Mouse (Mus musculus): ENCODE measurements around the gene Stxbp1.

The Stxbp1 gene

DNA sequence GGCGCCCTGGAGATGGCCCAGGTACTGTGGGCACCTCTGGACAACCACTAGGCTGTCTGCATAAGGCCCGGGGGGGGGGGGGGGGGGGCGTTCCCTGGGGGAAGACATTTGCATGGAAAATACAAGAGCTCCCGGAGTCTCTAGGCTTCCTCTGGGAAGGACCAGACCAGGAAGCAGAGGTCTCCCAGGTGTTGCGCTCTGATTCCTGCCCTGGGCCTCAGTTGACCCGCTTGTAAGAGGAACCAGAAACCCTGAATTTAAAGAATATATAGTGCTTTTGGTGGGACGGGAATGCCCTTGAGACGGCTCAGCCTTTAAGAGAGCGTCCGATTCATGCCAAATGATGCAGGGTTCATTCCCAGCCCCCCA, 95.4 kb downstream of the Stxbp1 start:
- DNase-seq, result no peak

DNA sequence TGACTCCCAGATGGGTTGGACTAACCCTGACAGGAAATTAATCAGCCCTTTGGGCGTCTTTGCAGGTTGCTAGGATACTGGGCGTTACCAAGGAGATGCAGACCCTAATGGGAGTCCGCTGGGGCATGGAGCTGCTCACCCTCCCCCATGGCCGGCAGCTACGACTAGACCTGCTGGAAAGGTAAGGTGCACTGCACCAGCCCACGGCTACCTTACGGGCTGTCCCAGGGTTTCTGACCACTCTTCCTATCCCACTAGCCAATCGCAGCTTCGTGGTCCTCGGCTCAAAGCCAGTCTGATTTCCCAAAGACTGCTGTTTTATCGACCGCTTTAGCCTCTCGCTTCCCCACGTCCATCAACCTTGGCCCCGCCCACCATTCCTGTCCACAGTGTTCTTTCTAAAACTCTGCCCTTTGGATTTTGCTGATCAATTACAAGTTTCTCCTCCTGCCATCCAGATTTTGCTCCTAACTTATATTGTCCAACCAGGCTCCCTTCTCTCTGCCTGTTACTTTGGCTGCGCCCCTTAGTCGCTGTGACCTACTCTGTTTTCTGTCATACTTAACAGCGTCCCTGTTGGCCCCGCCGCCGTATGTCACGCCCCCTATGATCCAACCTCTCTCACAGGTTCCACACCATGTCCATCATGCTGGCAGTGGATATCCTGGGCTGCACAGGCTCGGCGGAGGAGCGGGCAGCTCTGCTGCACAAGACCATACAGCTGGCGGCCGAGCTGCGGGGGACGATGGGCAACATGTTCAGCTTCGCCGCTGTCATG, 96.0 kb downstream of the Stxbp1 start:
- peak; percentile 86 to 94 for DNase-seq

DNA sequence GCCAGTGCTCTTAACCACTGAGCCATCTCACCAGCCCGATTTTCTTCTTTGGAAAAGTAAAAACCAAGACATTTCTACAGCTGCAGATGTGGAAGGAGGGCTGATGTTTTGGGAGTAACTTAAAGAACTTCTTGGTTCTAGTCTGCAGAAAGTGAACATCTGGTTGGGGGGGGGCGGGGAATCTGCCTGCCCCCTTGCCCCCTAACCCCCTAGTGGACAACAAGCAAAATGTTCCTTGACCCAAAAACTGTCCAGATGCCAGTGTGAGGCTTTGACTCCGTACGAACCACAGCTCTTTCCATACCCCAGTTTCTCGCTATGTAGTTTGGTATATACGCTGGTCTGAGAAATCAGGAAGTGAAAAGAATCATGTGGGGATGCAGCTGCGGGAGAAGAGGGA, 96.8 kb downstream of the Stxbp1 start:
- no peak for DNase-seq

DNA sequence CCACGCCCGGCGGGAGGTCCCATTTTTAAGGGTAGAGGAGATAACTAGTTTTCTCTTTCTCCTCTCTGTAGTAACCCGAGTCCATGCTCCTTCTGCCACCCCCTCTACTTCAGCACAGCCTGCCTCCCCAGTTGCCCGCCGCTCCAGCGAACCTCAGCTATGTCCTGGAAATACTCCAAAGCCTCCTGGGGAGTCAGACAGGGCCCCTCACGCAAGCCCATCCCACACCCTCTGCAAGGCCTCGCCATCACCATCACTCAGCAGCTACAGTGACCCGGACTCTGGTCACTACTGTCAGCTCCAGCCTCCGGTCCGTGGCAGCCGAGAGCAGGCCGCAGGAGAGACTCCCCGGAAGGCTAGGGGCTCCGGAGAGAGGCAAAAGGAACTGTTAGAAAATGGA, 98.0 kb downstream of the Stxbp1 start:
- no peak for DNase-seq

DNA sequence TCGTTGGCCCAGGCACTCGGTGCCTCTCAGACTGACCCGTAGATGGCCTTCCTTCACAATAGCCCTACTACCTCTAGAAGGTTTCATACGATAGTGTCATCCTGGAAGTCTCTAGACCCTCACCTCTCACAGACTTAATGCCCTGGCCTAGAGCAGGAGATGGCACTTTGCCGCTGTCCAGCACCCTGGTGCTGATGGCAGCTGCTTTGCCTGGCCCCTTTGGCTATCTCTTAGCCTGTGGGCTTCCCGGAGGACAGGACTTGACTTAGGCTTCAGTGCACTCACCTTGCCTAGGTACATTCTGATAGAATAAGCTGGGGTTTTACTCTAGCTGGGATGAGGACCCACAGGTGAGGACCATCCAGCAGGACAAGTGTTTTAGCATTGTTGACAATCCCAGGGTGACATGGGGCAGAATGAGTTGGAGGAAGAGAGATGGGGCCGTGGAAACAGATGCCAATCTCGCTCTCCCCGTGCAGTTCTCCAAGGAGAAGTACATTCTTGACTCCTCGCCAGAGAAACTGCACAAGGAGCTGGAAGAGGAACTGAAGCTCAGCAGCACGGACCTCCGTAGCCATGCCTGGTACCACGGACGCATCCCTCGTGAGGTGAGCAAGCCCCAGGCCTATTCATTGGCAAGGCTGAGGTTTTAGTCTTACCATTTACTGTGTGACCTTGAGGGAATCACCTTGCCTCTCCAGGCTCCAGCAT, 102.6 kb downstream of the Stxbp1 start:
- no peak for DNase-seq

DNA sequence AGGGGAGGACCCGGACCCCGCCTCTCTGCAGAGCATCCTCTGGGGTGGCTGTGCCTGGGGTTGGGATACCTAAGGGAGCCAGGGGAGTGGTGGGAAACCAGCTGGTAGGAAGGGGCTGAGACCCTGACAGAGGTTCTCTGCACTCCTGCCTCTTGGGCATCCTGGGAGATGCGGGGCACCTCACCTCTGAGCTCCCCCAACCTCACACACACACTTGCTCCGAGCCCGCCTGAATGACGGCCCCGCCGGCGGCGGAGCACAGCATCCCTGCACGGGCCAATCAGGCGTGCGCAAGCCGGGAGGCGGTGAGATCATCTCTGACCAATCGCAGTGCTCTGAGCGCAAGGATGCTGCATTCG, 104.9 kb downstream of the Stxbp1 start:
- DNase-seq, result no peak

DNA sequence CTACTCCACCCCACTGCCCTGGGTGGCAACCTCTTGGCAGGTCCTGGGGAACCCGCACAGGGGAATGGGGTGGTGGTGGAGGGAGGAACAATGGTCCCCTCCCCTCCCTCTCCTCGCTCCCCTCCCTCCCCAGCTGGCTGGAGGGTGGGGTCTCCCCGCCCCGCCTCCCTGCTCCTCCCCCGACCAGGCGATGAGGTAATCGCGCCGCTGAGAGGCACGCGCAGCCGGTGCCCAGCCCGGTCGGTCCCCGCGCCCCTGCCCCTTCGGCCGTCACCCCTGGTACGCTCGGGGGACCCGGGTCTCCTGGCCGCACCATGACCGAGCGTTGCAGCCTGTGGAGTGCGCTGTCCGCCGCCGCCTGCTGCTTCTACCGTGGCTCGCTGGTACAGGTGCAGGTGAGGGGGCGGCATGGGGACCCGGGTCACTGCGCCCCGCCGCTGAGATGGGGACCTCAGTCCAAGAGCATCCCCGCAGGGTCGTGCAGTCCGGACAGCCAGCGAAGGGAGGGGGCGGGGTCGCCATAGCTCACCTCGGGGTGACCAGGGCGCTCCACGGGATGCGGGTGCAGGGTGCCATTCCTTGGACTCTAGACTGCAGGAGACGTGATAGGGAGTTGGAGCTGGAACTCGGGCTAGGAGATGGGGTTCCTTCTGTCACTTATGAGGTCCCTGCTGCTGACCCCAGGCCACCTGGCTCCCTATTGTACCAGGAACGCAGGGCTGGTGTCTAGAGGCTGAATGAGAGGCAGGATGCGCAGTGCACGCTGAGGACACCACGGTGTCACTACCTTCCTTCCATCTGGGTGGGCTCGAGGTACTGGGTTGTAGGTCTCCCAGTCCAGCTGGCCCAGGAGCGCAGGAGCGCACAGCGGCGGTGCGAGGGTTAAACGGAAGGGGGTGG, 105.5 kb downstream of the Stxbp1 start:
- peak in 1 of 2 experiments; percentile 63 for DNase-seq

DNA sequence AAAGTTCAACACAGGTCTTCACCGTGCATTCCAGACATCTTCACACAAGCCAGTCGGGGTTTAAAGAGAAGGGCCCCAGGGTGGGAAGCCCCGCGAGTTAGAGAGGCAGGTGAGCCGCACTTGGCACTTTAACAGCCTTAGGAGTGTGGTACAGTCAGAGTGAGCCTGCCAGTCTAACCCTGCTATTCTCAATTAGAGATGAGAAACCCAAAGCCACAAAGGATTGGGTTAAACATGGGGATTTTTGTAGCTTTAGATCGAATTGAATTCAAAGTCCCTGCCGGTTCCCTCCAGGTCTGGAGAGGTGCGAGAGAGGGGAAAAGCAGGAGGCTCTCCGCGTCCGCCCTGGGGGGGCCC, 106.2 kb downstream of the Stxbp1 start, which contains the start of gene 6330409D20Rik:
6330409D20Rik (minus strand) TSS at position 101 of the 357 bp plus-strand sequence.
- DNase-seq, result no peak

DNA sequence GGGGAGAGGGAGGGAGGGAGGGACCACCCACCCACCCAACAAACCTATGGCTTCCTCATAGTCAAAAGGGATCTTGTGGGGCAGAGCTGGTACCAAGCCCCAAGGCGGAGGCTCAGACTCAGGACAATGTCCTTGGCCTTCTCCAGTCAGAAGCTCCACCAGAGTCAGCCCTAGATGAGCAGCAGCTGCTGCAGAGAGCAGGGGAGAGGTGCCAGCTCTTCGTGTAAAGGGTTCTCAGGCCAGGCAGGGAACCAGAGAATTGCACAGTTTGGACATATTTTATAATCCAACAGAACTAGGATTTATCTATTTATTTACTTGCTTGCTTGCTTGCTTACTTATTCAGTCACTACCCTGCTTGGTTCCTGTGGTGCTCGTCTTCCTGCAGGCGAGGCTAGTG, 107.7 kb downstream of the Stxbp1 start:
- no peak for DNase-seq

Data from kidney, postnatal 25 days (tissue).